Mouse (Mus musculus): Measurements from ENCODE around the gene Klk7. TPM values are rescaled to one million over a fixed set of nuclear protein-coding genes. Genes with fewer than 3 reads are reported as not detected.

Klk7 gene
- polyA plus RNA-seq (2014; fragmentation: Nextera tagmentation; extraction: Ambion mirVana) = 0.12 TPM in 1 of 2 replicates, not detected in the other

- Histone ChIP-seq H3K27ac (ENCODE audit: low read depth) (no peak within 1 kb of the TSS), H3K9me3 (ENCODE audit: control insufficient read depth, low read length) (no peaks in the 10 kb centered on the region), H3K4me2 (ENCODE audit: low read length) (no peak within 1 kb of the TSS), H3K4me3 (ENCODE audit: low read depth, low read length) (no peak within 1 kb of the TSS), H3K4me1 (replicated peaks; ENCODE audit: control insufficient read depth, insufficient read depth, low read length) (no peaks in the 10 kb centered on the region), H3K36me3 (ENCODE audit: control insufficient read depth, insufficient read depth, low read length) (no peaks in the 10 kb centered on the region), H3K9ac (ENCODE audit: low read length) (no peak within 1 kb of the TSS), H3K27me3 (replicated peaks; ENCODE audit: control insufficient read depth, insufficient read depth, low read length) (no peaks in the 10 kb centered on the region)
- DNase-seq (ENCODE audit: low spot score) = no peak
- 41% methylated on average over 5 of the region's 5 CpGs for WGBS
- ATAC-seq (replicated peaks; ENCODE audit: low FRiP score, low TSS enrichment, low read depth) = no peak
Measured at GRCm38 (mm10) chr7:43810994-43811393, at the start of gene Klk7. Klk7 (plus strand) TSS chr7:43811294.

GRCm38 (mm10) chr7:43766484-43766883 lies 44.6 kb upstream of the Klk7 start:
- 44% methylated on average over 8 of the region's 8 CpGs for WGBS
- no peaks in the 10 kb centered on the region for H3K9me3 ChIP-seq (ENCODE audit: control insufficient read depth, low read length)
- no peaks in the 10 kb centered on the region for H3K27me3 ChIP-seq (replicated peaks; ENCODE audit: control insufficient read depth, insufficient read depth, low read length)
- H3K27ac ChIP-seq (ENCODE audit: low read depth) = no peak overlapping the region
- no peak overlapping the region for H3K4me3 ChIP-seq (ENCODE audit: low read depth, low read length)
- H3K9ac ChIP-seq (ENCODE audit: low read length) = no peak overlapping the region
- no peaks in the 10 kb centered on the region for H3K36me3 ChIP-seq (ENCODE audit: control insufficient read depth, insufficient read depth, low read length)
- DNase-seq (ENCODE audit: low spot score) = peak; percentile 37
- no peaks in the 10 kb centered on the region for H3K4me1 ChIP-seq (replicated peaks; ENCODE audit: control insufficient read depth, insufficient read depth, low read length)
- no peak overlapping the region for H3K4me2 ChIP-seq (ENCODE audit: low read length)
- ATAC-seq (replicated peaks; ENCODE audit: low FRiP score, low TSS enrichment, low read depth) = no peak

GRCm38 (mm10) chr7:43768597-43768996 lies 42.5 kb upstream of the Klk7 start, which contains the start of gene Klk12:
Klk12 (plus strand) TSS chr7:43768897.
- Histone ChIP-seq H3K4me3 (ENCODE audit: low read depth, low read length) (no peak within 1 kb of the TSS), H3K9me3 (ENCODE audit: control insufficient read depth, low read length) (no peaks in the 10 kb centered on the region), H3K4me2 (ENCODE audit: low read length) (no peak within 1 kb of the TSS), H3K9ac (ENCODE audit: low read length) (no peak within 1 kb of the TSS), H3K36me3 (ENCODE audit: control insufficient read depth, insufficient read depth, low read length) (no peaks in the 10 kb centered on the region), H3K27me3 (replicated peaks; ENCODE audit: control insufficient read depth, insufficient read depth, low read length) (no peaks in the 10 kb centered on the region), H3K4me1 (replicated peaks; ENCODE audit: control insufficient read depth, insufficient read depth, low read length) (no peaks in the 10 kb centered on the region), H3K27ac (ENCODE audit: low read depth) (no peak within 1 kb of the TSS)
- DNase-seq (ENCODE audit: low spot score) (peak; percentile 35), ATAC-seq (replicated peaks; ENCODE audit: low FRiP score, low TSS enrichment, low read depth) (no peak)
- 79% methylated on average over 4 of the region's 4 CpGs for WGBS

GRCm38 (mm10) chr7:43769636-43770035 lies 41.5 kb upstream of the Klk7 start:
- WGBS = 92% methylated on average over 8 of the region's 8 CpGs

GRCm38 (mm10) chr7:43770701-43771100 lies 40.4 kb upstream of the Klk7 start:
- Histone ChIP-seq H3K4me2 (ENCODE audit: low read length) (no peak overlapping the region), H3K9me3 (ENCODE audit: control insufficient read depth, low read length) (no peaks in the 10 kb centered on the region), H3K27me3 (replicated peaks; ENCODE audit: control insufficient read depth, insufficient read depth, low read length) (no peaks in the 10 kb centered on the region), H3K36me3 (ENCODE audit: control insufficient read depth, insufficient read depth, low read length) (no peaks in the 10 kb centered on the region), H3K27ac (ENCODE audit: low read depth) (no peak overlapping the region), H3K4me3 (ENCODE audit: low read depth, low read length) (no peak overlapping the region), H3K4me1 (replicated peaks; ENCODE audit: control insufficient read depth, insufficient read depth, low read length) (no peaks in the 10 kb centered on the region), H3K9ac (ENCODE audit: low read length) (no peak overlapping the region)
- 94% methylated on average over 10 of the region's 10 CpGs for WGBS
- no peak for ATAC-seq (replicated peaks; ENCODE audit: low FRiP score, low TSS enrichment, low read depth)
- DNase-seq (ENCODE audit: low spot score) = peak; percentile 16

More at GRCm38 (mm10) chr7:43769636-43770035, 41.5 kb upstream of the Klk7 start:
- Histone ChIP-seq H3K4me1 (replicated peaks; ENCODE audit: control insufficient read depth, insufficient read depth, low read length) (no peaks in the 10 kb centered on the region), H3K36me3 (ENCODE audit: control insufficient read depth, insufficient read depth, low read length) (no peaks in the 10 kb centered on the region), H3K27me3 (replicated peaks; ENCODE audit: control insufficient read depth, insufficient read depth, low read length) (no peaks in the 10 kb centered on the region), H3K4me2 (ENCODE audit: low read length) (no peak overlapping the region), H3K9me3 (ENCODE audit: control insufficient read depth, low read length) (no peaks in the 10 kb centered on the region), H3K4me3 (ENCODE audit: low read depth, low read length) (no peak overlapping the region), H3K27ac (ENCODE audit: low read depth) (no peak overlapping the region), H3K9ac (ENCODE audit: low read length) (no peak overlapping the region)
- peak; percentile 40 for DNase-seq (ENCODE audit: low spot score)
- no peak for ATAC-seq (replicated peaks; ENCODE audit: low FRiP score, low TSS enrichment, low read depth)

GRCm38 (mm10) chr7:43771916-43772315 lies 39.2 kb upstream of the Klk7 start:
- peak; percentile 12 for DNase-seq (ENCODE audit: low spot score)
- H3K4me3 ChIP-seq (ENCODE audit: low read depth, low read length) = no peak overlapping the region
- no peaks in the 10 kb centered on the region for H3K36me3 ChIP-seq (ENCODE audit: control insufficient read depth, insufficient read depth, low read length)
- no peak overlapping the region for H3K27ac ChIP-seq (ENCODE audit: low read depth)
- H3K9ac ChIP-seq (ENCODE audit: low read length) = no peak overlapping the region
- 92% methylated on average over 6 of the region's 6 CpGs for WGBS
- H3K4me1 ChIP-seq (replicated peaks; ENCODE audit: control insufficient read depth, insufficient read depth, low read length) = no peaks in the 10 kb centered on the region
- H3K4me2 ChIP-seq (ENCODE audit: low read length) = no peak overlapping the region
- no peaks in the 10 kb centered on the region for H3K27me3 ChIP-seq (replicated peaks; ENCODE audit: control insufficient read depth, insufficient read depth, low read length)
- ATAC-seq (replicated peaks; ENCODE audit: low FRiP score, low TSS enrichment, low read depth) = no peak
- no peaks in the 10 kb centered on the region for H3K9me3 ChIP-seq (ENCODE audit: control insufficient read depth, low read length)

GRCm38 (mm10) chr7:43772901-43773300 lies 38.2 kb upstream of the Klk7 start:
- 68% methylated on average over 3 of the region's 3 CpGs for WGBS
- Histone ChIP-seq H3K4me3 (ENCODE audit: low read depth, low read length) (no peak overlapping the region), H3K27ac (ENCODE audit: low read depth) (no peak overlapping the region), H3K27me3 (replicated peaks; ENCODE audit: control insufficient read depth, insufficient read depth, low read length) (no peaks in the 10 kb centered on the region), H3K4me2 (ENCODE audit: low read length) (no peak overlapping the region), H3K9me3 (ENCODE audit: control insufficient read depth, low read length) (no peaks in the 10 kb centered on the region), H3K36me3 (ENCODE audit: control insufficient read depth, insufficient read depth, low read length) (no peaks in the 10 kb centered on the region), H3K4me1 (replicated peaks; ENCODE audit: control insufficient read depth, insufficient read depth, low read length) (no peaks in the 10 kb centered on the region), H3K9ac (ENCODE audit: low read length) (no peak overlapping the region)
- DNase-seq (ENCODE audit: low spot score) (peak; percentile 35), ATAC-seq (replicated peaks; ENCODE audit: low FRiP score, low TSS enrichment, low read depth) (no peak)

GRCm38 (mm10) chr7:43774364-43774763 lies 36.7 kb upstream of the Klk7 start, which contains the start of gene Klk11:
Klk11 (plus strand) TSS chr7:43774604.
- no peaks in the 10 kb centered on the region for H3K9me3 ChIP-seq (ENCODE audit: control insufficient read depth, low read length)
- H3K27ac ChIP-seq (ENCODE audit: low read depth) = no peak within 1 kb of the TSS
- H3K9ac ChIP-seq (ENCODE audit: low read length) = no peak within 1 kb of the TSS
- H3K4me3 ChIP-seq (ENCODE audit: low read depth, low read length) = no peak within 1 kb of the TSS
- peak; percentile 28 for DNase-seq (ENCODE audit: low spot score)
- no peaks in the 10 kb centered on the region for H3K4me1 ChIP-seq (replicated peaks; ENCODE audit: control insufficient read depth, insufficient read depth, low read length)
- no peak within 1 kb of the TSS for H3K4me2 ChIP-seq (ENCODE audit: low read length)
- ATAC-seq (replicated peaks; ENCODE audit: low FRiP score, low TSS enrichment, low read depth) = no peak
- no peaks in the 10 kb centered on the region for H3K27me3 ChIP-seq (replicated peaks; ENCODE audit: control insufficient read depth, insufficient read depth, low read length)
- H3K36me3 ChIP-seq (ENCODE audit: control insufficient read depth, insufficient read depth, low read length) = no peaks in the 10 kb centered on the region
- WGBS = 92% methylated on average over 5 of the region's 5 CpGs

GRCm38 (mm10) chr7:43774802-43775201 lies 36.3 kb upstream of the Klk7 start:
- no peak overlapping the region for H3K9ac ChIP-seq (ENCODE audit: low read length)

More at GRCm38 (mm10) chr7:43774802-43775201, 36.3 kb upstream of the Klk7 start:
- WGBS = 73% methylated on average over 6 of the region's 6 CpGs
- Histone ChIP-seq H3K4me3 (ENCODE audit: low read depth, low read length) (no peak overlapping the region), H3K4me1 (replicated peaks; ENCODE audit: control insufficient read depth, insufficient read depth, low read length) (no peaks in the 10 kb centered on the region), H3K9me3 (ENCODE audit: control insufficient read depth, low read length) (no peaks in the 10 kb centered on the region), H3K27me3 (replicated peaks; ENCODE audit: control insufficient read depth, insufficient read depth, low read length) (no peaks in the 10 kb centered on the region), H3K4me2 (ENCODE audit: low read length) (no peak overlapping the region), H3K36me3 (ENCODE audit: control insufficient read depth, insufficient read depth, low read length) (no peaks in the 10 kb centered on the region), H3K27ac (ENCODE audit: low read depth) (no peak overlapping the region)
- DNase-seq (ENCODE audit: low spot score) = no peak
- no peak for ATAC-seq (replicated peaks; ENCODE audit: low FRiP score, low TSS enrichment, low read depth)

Data from intestine, embryonic 14.5 days (tissue).